Mouse (Mus musculus): ENCODE measurements around the gene Ces1e. TPM values are rescaled to one million over a fixed set of nuclear protein-coding genes. Genes with fewer than 3 reads are reported as not detected.

Gene Ces1e
- total and polyA plus RNA-seq, 3 experiments: not detected

DNA sequence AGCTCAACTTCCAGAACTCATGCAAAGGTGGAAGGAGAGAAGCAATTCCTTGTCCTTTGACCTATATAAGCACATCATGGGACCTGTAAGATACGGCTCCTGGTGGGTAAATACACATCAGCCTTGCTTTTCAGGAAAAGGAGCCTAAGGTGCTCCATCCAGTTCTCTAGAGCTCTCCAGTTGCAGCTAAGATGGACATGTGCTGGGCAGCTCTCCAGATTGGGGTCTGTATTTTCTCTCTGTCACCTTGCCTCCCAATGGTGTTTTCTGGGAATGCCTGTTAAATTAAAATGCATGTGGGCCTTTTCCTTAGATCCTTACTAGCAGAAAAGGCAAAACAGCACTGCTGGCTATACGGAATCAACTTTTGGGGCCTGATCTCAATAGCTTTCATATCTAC is 54.9 kb downstream of the Ces1e start:
- no peak overlapping the region for H3K4me3 ChIP-seq (replicated peaks in 1 of 3; ENCODE audit: low read depth in 2 of 3, low read length in 2 of 3, poor library complexity in 1 of 3)
- no peak for TF ChIP-seq USF1 (IDR thresholded peaks at IDR 0.05; ENCODE audit: low read depth, low read length)
- no peak for TF ChIP-seq ZC3H11A (IDR thresholded peaks at IDR 0.05; ENCODE audit: low read depth, low read length)
- TF ChIP-seq MYC (IDR thresholded peaks at IDR 0.05; ENCODE audit: low read depth, low read length): no peak
- no peak for TF ChIP-seq RAD21 (IDR thresholded peaks at IDR 0.05; ENCODE audit: low read depth, low read length)
- no peak for TF ChIP-seq EP300 (IDR thresholded peaks at IDR 0.05; ENCODE audit: low read length)
- TF ChIP-seq NELFE (IDR thresholded peaks at IDR 0.05; ENCODE audit: low read depth, low read length): no peak
- no peak for TF ChIP-seq MEF2A (IDR thresholded peaks at IDR 0.05; ENCODE audit: borderline replicate concordance, low read depth, low read length)
- no peak for TF ChIP-seq CHD1 (IDR thresholded peaks at IDR 0.05; ENCODE audit: low read depth, low read length)
- no peak for TF ChIP-seq ZNF384 (IDR thresholded peaks at IDR 0.05; ENCODE audit: low read depth, low read length)
- no peak for TF ChIP-seq ETS1 (conservative IDR thresholded peaks at IDR 0.05; ENCODE audit: low read depth, low read length)
- TF ChIP-seq MAZ (IDR thresholded peaks at IDR 0.05; ENCODE audit: low read depth, low read length): no peak
- TF ChIP-seq GABPA (IDR thresholded peaks at IDR 0.05; ENCODE audit: insufficient replicate concordance, low read depth, low read length): no peak
- no peak for TF ChIP-seq SIN3A (IDR thresholded peaks at IDR 0.05; ENCODE audit: low read length)
- no peak for TF ChIP-seq SMC3 (IDR thresholded peaks at IDR 0.05; ENCODE audit: low read depth, low read length)
- no peak for TF ChIP-seq ZKSCAN1 (IDR thresholded peaks at IDR 0.05; ENCODE audit: borderline replicate concordance, low read depth, low read length)
- TF ChIP-seq MAFK (IDR thresholded peaks at IDR 0.05; ENCODE audit: insufficient replicate concordance, low read length): no peak
- no peak for TF ChIP-seq TCF12 (IDR thresholded peaks at IDR 0.05; ENCODE audit: low read depth, low read length)
- TF ChIP-seq CHD2 (IDR thresholded peaks at IDR 0.05; ENCODE audit: low read length): no peak
- no peak for TF ChIP-seq CTCF (conservative IDR thresholded peaks at IDR 0.05 in 1 of 2, IDR thresholded peaks at IDR 0.05 in 1 of 2; ENCODE audit: low read depth in 2 of 2, low read length in 2 of 2)
- TF ChIP-seq BHLHE40 (IDR thresholded peaks at IDR 0.05; ENCODE audit: low read depth, low read length): no peak
- in situ Hi-C loops (cut with MboI; ENCODE audit: low pct_ligation_motif_present, low pct_unique_long_range_greater_than_20kb, low sequenced_read_pairs): no loop called here
- no peak overlapping the region for H3K4me2 ChIP-seq (ENCODE audit: insufficient read depth, low read depth, poor library complexity, severe bottlenecking)
- no peaks in the 10 kb centered on the region for H3K79me2 ChIP-seq (replicated peaks; ENCODE audit: control insufficient read depth, extremely low read depth, insufficient read depth, poor library complexity, severe bottlenecking)
- peaks cover 0 to 22% of the 10 kb centered on the region in 2 experiments; a peak in 2 of 4 replicates for H3K4me1 ChIP-seq (ENCODE audit: control insufficient read depth in 1 of 2, insufficient read depth in 2 of 2)
- H3K27me3 ChIP-seq (replicated peaks): no peaks in the 10 kb centered on the region
- no peak overlapping the region for H3K27ac ChIP-seq (ENCODE audit: insufficient read depth, low read depth)
- no peaks in the 10 kb centered on the region for H3K9me3 ChIP-seq (replicated peaks; ENCODE audit: low read length)
- dilution Hi-C loops (cut with MboI; ENCODE audit: extremely low pct_ligation_motif_present, extremely low pct_unique_long_range_greater_than_20kb, low sequenced_read_pairs): no loop called here
- no peak for DNase-seq (ENCODE audit: extremely low read depth)
- H3K36me3 ChIP-seq (replicated peaks in 1 of 2; ENCODE audit: control insufficient read depth in 1 of 2, insufficient read depth in 1 of 2, low read length in 1 of 2): no peaks in the 10 kb centered on the region
- H3K9ac ChIP-seq (ENCODE audit: insufficient read depth, low read depth): no peak overlapping the region

DNA sequence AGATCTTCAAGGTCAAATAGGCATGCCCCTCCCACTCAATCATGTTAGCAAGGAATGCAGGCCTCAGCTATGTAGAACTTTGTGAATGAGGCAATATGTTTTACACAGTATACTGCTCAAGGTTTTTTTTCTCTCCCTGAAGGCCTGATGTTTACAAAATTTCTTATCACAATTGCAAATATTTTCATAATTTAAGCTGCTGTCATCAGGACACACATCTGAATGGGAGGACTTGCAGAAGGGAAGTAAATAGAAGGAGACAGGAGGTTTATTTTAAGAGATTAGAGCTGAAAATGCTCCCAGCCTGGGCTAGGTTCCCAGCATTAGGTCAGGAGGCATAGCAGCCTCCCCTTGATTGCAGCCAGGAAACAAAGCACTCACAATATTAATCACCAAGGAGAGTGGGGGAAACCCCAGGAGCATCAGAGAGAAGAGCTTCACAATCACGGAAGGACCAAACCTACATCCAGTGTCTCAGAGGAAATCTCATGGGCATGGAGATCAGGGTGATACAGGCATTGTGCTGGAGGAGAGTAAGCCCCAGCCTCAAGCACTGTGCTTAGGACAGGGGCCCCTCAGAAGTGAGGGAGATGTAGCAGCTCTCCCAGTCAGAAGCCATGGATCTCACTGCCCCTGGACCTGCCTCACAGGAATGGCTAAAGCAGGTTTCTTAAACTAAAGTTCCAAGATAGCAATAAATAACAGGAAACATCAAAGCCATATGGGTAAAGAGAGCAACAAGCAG is 57.4 kb downstream of the Ces1e start:
- Histone ChIP-seq H3K79me2 (replicated peaks; ENCODE audit: control insufficient read depth, extremely low read depth, insufficient read depth, poor library complexity, severe bottlenecking) (no peaks in the 10 kb centered on the region), H3K27ac (ENCODE audit: insufficient read depth, low read depth) (no peak overlapping the region), H3K27me3 (replicated peaks) (no peaks in the 10 kb centered on the region), H3K36me3 (replicated peaks in 1 of 2; ENCODE audit: control insufficient read depth in 1 of 2, insufficient read depth in 1 of 2, low read length in 1 of 2) (no peaks in the 10 kb centered on the region), H3K9me3 (replicated peaks; ENCODE audit: low read length) (no peaks in the 10 kb centered on the region), H3K9ac (ENCODE audit: insufficient read depth, low read depth) (no peak overlapping the region), H3K4me1 (ENCODE audit: control insufficient read depth in 1 of 2, insufficient read depth in 2 of 2) (peaks cover 0 to 22% of the 10 kb centered on the region in 2 experiments; a peak in 2 of 4 replicates), H3K4me2 (ENCODE audit: insufficient read depth, low read depth, poor library complexity, severe bottlenecking) (no peak overlapping the region), H3K4me3 (replicated peaks in 1 of 3; ENCODE audit: low read depth in 2 of 3, low read length in 2 of 3, poor library complexity in 1 of 3) (no peak overlapping the region)
- dilution Hi-C loops (cut with MboI; ENCODE audit: extremely low pct_ligation_motif_present, extremely low pct_unique_long_range_greater_than_20kb, low sequenced_read_pairs): no loop called here
- peak; percentile 49 for DNase-seq (ENCODE audit: extremely low read depth)
- peak; percentile 55 for TF ChIP-seq EP300 (IDR thresholded peaks at IDR 0.05; ENCODE audit: low read length)
- peak; percentile 49; the same call in 1 of the 2 replicates for TF ChIP-seq IRF4 (IDR thresholded peaks at IDR 0.05; ENCODE audit: low read depth, low read length)
- TF ChIP-seq BHLHE40 (IDR thresholded peaks at IDR 0.05; ENCODE audit: low read depth, low read length): no peak
- in situ Hi-C loops (cut with MboI; ENCODE audit: low pct_ligation_motif_present, low pct_unique_long_range_greater_than_20kb, low sequenced_read_pairs): no loop called here

All from CH12.LX (cell line).